Mouse (Mus musculus) c-Kit-positive CD71-positive TER-119-positive erythroid progenitor cells, embryonic 14.5 days (primary cell): Measurements from ENCODE around the gene Zc3h15.
"Not testable (repeated sequence)": the region's sequence is repeated elsewhere in the genome, so short reads cannot be mapped to it uniquely, and the experiment has no call there.

ENCODE experiments used
- DNase-seq: peaks from one replicate; pipeline ENCODE4 v3.0.0-alpha.2; 2013; ENCODE audit warnings: low spot score

The Zc3h15 gene

DNA sequence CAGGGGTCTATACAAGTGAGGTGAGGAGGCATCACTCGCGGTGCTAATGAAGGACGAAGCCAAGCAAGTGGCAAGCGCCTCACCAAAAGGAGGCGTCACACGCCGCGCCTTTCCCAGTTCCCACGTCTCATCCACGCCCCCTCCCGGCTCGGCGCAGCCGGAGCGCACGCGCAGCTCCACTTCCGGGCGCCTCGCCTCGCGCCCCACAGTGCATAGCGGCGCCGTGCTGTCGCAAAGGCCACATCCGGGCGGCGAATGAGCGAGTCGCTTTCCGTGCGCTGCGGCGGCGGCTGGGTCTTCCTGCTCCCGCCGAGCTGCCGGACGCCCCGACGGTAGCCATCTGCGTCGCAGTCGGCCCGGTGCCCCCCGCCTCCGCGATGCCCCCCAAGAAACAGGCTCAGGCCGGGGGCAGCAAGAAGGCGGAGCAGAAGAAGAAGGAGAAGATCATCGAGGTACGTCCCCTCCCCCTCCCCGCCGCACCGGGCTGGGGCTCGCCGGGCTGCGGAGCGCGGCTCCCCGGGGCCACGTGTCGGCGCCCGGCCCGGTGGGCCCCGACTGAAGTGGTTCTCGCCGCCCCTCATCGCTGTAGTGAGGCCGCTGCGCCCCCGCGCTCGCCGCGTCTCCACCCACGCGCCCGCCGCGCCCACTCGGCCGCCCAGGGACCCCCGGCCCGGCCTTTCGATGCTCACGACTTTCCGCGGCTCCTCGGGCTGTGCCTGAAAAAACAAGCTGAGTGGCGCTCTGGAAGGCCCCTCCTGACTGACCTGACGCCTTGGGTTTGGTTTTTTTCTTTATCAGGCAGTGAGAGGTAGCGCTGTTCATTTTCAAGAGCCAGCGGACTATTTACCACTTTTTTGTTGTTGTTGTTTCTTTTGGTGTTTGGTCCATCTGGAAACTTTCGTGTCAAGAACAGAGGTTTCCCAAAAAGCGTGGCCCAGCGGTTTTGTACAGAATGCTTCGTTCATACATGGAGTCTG lies at the start of gene Zc3h15:
Gene Zc3h15 (plus strand): TSS at position 160 of the 977 bp plus-strand sequence.
- DNase-seq, result peak; percentile 89

GRCm38 (mm10) chr2:83620558-83621367 lies 23.5 kb upstream of the Zc3h15 start:
- DNase-seq, result no peak

DNA sequence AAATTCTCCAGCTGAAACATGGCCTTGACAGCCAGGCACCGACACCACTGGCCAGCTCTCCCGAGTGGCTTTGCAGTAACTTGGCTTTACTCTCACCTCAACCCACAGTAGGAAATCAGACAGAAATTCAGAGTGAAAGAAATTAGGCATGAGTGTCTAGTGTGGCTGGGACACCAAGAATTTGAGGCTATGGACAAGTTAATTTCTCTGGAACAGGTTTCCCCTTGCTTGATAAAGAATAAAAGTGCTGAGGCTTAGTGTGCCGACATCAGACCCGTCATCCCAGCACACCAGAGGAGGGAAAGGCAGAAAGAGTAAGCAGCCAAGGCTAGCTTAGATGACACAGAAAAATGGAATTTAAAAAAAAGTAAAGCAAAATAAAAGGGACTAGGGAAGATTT lies 22.7 kb upstream of the Zc3h15 start:
- no peak for DNase-seq

GRCm38 (mm10) chr2:83622792-83623191 lies 21.4 kb upstream of the Zc3h15 start:
- DNase-seq, result no peak

- no peak for DNase-seq
Observed at GRCm38 (mm10) chr2:83624045-83624444, 20.2 kb upstream of the Zc3h15 start.

DNA sequence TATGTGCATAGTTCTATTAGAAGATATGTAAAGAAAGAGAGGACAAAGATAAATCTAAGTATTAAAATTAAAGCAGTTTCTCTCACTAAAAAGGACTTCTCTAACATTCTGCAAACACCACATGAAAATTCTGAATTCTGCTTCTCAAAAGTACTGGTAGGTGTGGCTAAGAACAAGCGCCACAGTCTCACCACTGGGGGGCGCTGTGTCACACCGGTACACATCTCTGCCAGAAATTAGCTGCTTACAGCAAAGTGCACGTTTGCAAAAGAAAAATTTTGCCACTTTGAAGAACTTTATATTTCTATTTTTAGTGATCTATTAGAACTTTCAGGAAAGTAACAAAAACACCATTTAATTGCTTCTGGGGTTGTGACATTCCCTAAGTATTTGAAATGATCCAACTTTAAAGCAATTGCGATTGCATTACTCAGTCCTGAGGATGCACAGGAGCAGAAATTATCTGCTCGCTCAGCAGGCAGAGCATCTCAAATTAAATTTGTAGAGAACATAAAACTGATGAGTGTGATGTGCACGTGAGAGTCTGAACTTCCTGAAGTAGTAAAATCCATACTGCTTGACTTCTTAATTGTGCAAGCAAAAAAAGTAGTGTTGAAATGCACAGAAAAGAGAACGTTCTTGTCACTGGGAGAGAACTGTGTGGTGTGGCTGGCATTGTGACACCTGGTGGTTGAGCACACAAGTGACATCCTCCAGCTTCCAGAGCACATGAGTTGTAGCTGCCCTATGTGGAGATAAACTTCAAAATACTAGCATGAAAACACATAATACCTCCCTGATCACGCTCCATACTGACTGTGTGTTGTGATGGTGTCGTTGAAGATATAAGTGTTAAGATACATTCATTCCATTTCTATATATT lies 18.8 kb upstream of the Zc3h15 start:
- peak; percentile 68 for DNase-seq

- DNase-seq, result no peak
Observed at GRCm38 (mm10) chr2:83626881-83627280, 17.4 kb upstream of the Zc3h15 start.

DNA sequence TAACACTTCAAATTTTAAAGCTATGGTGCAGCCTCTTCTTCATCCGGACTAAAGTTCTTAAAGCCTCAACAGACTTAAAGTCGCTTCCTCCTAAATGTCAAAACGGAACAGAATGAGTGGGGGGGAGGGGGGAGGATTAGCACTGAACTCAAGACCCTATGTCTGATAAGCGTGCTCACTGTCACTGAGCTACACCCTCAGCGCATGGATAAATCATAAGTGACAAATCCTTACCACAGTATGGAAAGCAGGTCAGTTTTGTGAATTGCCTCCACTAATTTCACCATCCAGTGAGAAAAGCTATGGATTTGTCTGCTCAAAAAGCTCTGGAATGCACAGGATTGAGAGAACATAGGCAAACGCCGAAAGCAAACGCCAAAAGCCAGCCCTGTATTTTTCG lies 16.7 kb upstream of the Zc3h15 start:
- DNase-seq, result no peak

- DNase-seq, result no peak
Observed at GRCm38 (mm10) chr2:83627932-83628331, 16.3 kb upstream of the Zc3h15 start.

DNA sequence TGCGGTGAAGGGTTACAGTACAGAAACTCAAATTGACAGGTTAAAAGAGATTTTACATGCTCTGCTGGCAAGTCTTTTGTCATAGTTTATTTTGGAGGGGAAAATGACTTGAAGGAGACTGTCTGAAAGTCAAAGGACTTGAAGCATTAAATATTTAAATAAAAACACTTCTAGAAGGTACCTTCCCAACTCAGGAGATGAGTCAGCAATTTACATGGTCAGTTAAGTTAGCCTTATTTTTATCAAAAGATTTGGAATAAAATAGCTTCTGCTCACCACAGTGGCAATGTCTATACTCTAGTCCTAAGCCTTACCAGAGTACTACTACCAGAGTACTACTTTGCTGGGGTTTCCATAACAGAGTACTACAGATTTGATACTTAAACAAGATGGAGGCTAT lies 2.2 kb upstream of the Zc3h15 start:
- no peak for DNase-seq

- DNase-seq, result no peak
Observed at GRCm38 (mm10) chr2:83648916-83649315, 4.7 kb downstream of the Zc3h15 start.

- no peak for DNase-seq
Observed at GRCm38 (mm10) chr2:83652606-83653005, 8.4 kb downstream of the Zc3h15 start.

DNA sequence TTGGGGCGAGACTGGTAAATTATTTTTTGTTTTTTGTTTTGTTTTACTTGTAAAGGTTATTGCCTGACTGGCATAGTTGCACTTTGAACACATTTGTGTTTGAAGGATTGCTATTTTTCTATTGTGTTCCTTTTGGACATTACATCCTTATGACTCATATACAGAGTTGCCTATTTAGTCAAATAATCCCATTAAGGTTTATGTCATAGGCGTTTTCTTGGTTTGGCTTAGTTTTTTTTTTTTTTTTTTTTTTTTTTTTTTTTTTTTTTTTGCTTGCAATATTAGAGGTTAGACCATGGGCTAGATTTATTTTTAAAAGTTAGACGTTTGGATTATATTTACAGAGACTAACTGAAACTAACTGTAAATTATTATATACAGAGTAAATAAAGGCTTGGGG lies 15.0 kb downstream of the Zc3h15 start:
- DNase-seq, result no peak

DNA sequence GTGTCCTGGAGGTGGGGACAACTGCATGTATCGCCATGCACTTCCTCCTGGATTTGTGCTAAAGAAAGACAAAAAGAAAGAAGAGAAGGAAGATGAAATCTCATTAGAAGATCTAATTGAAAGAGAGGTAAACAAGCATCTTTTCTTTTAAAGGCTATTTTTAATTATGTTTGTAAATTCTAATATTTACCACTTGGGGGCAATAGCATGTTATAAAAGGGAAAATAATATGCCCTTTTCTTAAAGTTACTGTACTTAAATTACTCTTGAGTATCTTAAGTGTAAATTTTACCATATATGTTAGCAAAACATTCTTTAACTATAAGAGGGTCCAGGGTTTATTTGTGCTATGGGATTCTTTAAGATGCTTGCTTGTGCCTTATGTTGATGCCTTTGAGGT lies 15.9 kb downstream of the Zc3h15 start:
- DNase-seq, result no peak

- no peak for DNase-seq
Observed at GRCm38 (mm10) chr2:83661351-83661750, 17.1 kb downstream of the Zc3h15 start.

GRCm38 (mm10) chr2:83665051-83665450 lies 20.8 kb downstream of the Zc3h15 start:
- DNase-seq, result not testable (repeated sequence)

GRCm38 (mm10) chr2:83667430-83667829 lies 23.2 kb downstream of the Zc3h15 start:
- DNase-seq, result no peak

DNA sequence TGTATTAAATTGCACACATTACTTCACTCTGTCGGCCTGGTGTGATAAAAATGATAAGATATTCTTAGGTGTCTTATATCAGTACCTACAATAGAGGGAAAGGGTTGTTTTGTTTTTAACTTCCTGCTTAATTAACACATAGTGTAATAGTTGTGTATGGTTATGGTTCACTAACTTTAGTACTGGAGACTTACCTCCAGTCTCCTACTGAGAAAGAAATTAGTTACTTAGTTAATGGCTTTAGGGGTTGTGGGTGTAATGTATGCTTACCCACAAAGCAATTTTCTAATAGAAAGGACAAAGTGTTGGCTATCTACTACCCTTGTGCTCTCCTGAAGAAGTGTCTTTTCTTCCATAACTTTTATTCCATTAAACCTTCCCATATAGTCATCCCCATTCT lies 23.8 kb downstream of the Zc3h15 start:
- DNase-seq, result no peak

GRCm38 (mm10) chr2:83669988-83670387 lies 25.8 kb downstream of the Zc3h15 start:
- DNase-seq, result no peak

GRCm38 (mm10) chr2:83671843-83672242 lies 27.6 kb downstream of the Zc3h15 start:
- DNase-seq, result no peak

DNA sequence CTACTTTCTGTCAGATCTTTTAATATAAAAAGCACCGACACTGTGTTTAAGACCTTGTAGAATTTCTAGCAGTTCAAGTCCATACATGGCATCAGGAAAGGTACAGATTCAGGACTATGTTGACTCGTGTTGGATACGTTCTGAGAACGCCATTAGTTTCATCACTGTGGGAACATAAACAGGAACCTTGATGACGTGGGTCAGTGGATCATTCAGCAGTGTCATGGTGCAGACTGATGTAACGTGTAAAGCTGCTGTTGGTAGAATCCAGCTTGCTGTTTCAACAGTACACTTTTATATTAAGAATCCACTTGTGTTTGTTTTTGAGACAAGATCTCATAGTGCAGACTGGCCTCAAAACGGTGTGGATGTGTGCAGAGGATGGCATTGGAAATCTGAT lies 28.8 kb downstream of the Zc3h15 start:
- no peak for DNase-seq

DNA sequence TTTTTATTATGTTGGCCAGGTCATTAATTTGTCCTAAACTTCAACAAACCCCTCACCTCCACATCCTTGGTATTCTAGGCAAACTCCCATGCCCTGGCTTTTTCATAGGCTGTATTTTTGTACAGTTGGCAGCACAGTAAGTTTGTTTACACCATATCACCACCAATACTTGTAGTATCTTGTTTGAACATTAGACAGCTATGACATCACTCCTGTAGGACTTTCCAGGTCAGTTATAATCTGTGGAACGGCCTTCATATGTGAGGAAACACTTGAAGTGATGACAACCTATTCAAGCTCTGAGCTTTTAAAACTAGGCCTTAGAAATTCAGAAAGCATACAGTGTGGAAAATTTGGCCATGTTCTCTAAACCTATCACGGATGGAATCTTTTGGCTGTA lies 29.6 kb downstream of the Zc3h15 start:
- no peak for DNase-seq
